Mouse (Mus musculus) MEL (cell line): ENCODE data around the gene Thap3. TPM values are rescaled to one million over a fixed set of nuclear protein-coding genes. Genes with fewer than 3 reads are reported as not detected.

Experiments used
- DNase-seq: peaks from one replicate; pipeline ENCODE4 v3.0.0; 2011; ENCODE audit warnings: low read depth, low spot score
- H3K27ac ChIP-seq: 2 replicates; pipeline ENCODE4 v1.5.1; 2012; ENCODE audit warnings: low read depth, mild to moderate bottlenecking, control low read depth, low read length, moderate library complexity; ENCODE audit not compliant: control insufficient read depth
- H3K27me3 ChIP-seq, 2 experiments: fragments of 150-350 bp in 1 of 2; sonication (generic) in 1 of 2; 2 replicates each; pipeline ENCODE4 v1.6.1; 2012; ENCODE audit warnings: low read length in 2 of 2, mild to moderate bottlenecking in 2 of 2, improper control_type of control experiment in 1 of 2, moderate library complexity in 1 of 2; ENCODE audit not compliant: insufficient read depth in 2 of 2, control insufficient read depth in 1 of 2
- H3K36me3 ChIP-seq, 2 experiments: 2 replicates each; pipeline ENCODE4 v1.6.1; 2012 to 2014; ENCODE audit warnings: low read length in 2 of 2, improper control_type of control experiment in 1 of 2, inconsistent platforms in 1 of 2, mild to moderate bottlenecking in 1 of 2; ENCODE audit not compliant: insufficient read depth in 2 of 2, control insufficient read depth in 1 of 2
- H3K4me1 ChIP-seq, 2 experiments: fragments of 150-350 bp in 1 of 2; sonication (generic) in 1 of 2; 2 replicates each; pipeline ENCODE4 v1.6.1; 2012; ENCODE audit warnings: low read length in 2 of 2, improper control_type of control experiment in 1 of 2, mild to moderate bottlenecking in 1 of 2; ENCODE audit not compliant: insufficient read depth in 2 of 2, control insufficient read depth in 1 of 2
- H3K4me3 ChIP-seq, 2 experiments: fragments of 150-350 bp in 1 of 2; sonication (generic) in 1 of 2; 2 replicates each; pipeline ENCODE4 v1.5.1; 2012; ENCODE audit warnings: low read depth in 2 of 2, low read length in 2 of 2, mild to moderate bottlenecking in 2 of 2, moderate library complexity in 2 of 2, control low read depth in 1 of 2, improper control_type of control experiment in 1 of 2; ENCODE audit not compliant: control insufficient read depth in 1 of 2, insufficient read depth in 1 of 2
- H3K79me2 ChIP-seq: 2 replicates; pipeline ENCODE4 v1.6.1; 2012; ENCODE audit warnings: mild to moderate bottlenecking, low read length, moderate library complexity; ENCODE audit not compliant: control insufficient read depth, poor library complexity, insufficient read depth
- H3K9ac ChIP-seq: 2 replicates; pipeline ENCODE4 v1.6.1; 2012; ENCODE audit warnings: low read depth, mild to moderate bottlenecking, control low read depth, low read length, moderate library complexity; ENCODE audit not compliant: control insufficient read depth, poor library complexity, severe bottlenecking
- H3K9me3 ChIP-seq: fragments of 150-350 bp; sonication (generic); replicated peaks from 2 replicates; pipeline ENCODE4 v1.6.1; 2012; ENCODE audit warnings: mild to moderate bottlenecking, low read length, improper control_type of control experiment, moderate library complexity; ENCODE audit not compliant: insufficient read depth
- CTCF ChIP-seq, 3 experiments: IDR thresholded peaks in 2 of 3; conservative IDR thresholded peaks in 1 of 3; 2 replicates each; pipeline ENCODE4 v1.5.1; 2011 to 2012; ENCODE audit warnings: low read length in 3 of 3, low read depth in 2 of 3, mild to moderate bottlenecking in 2 of 3, improper control_type of control experiment in 1 of 3, inconsistent platforms in 1 of 3, mixed read lengths in 1 of 3, moderate library complexity in 1 of 3; ENCODE audit not compliant: control insufficient read depth in 1 of 3, insufficient read depth in 1 of 3, poor library complexity in 1 of 3, severe bottlenecking in 1 of 3
- E2F4 ChIP-seq: IDR thresholded peaks from 2 replicates; pipeline ENCODE4 v1.6.1; 2011; ENCODE audit warnings: low read depth, low read length, improper control_type of control experiment, borderline replicate concordance
- EP300 ChIP-seq, 2 experiments: IDR thresholded peaks; 2 replicates each; pipeline ENCODE4 v1.6.1; 2011; ENCODE audit warnings: improper control_type of control experiment in 2 of 2, low read length in 2 of 2, low read depth in 1 of 2, mild to moderate bottlenecking in 1 of 2
- ETS1 ChIP-seq: IDR thresholded peaks from 2 replicates; pipeline ENCODE4 v1.6.1; 2012; ENCODE audit warnings: low read depth, mild to moderate bottlenecking, inconsistent platforms, low read length, improper control_type of control experiment, moderate library complexity
- GATA1 ChIP-seq: IDR thresholded peaks from 2 replicates; pipeline ENCODE4 v1.6.1; 2011; ENCODE audit warnings: low read depth, low read length, improper control_type of control experiment
- JUND ChIP-seq: IDR thresholded peaks from 2 replicates; pipeline ENCODE4 v1.6.1; 2011; ENCODE audit warnings: low read depth, mild to moderate bottlenecking, improper control_type of control experiment, low read length
- MAFK ChIP-seq: IDR thresholded peaks from 2 replicates; pipeline ENCODE4 v1.6.1; 2011; ENCODE audit warnings: low read depth, mild to moderate bottlenecking, low read length, improper control_type of control experiment, borderline replicate concordance
- MAX ChIP-seq: IDR thresholded peaks from 2 replicates; pipeline ENCODE4 v1.6.1; 2011; ENCODE audit warnings: low read length, improper control_type of control experiment
- MYB ChIP-seq: IDR thresholded peaks from 2 replicates; pipeline ENCODE4 v1.6.1; 2011; ENCODE audit warnings: mild to moderate bottlenecking, low read depth, low read length, improper control_type of control experiment
- MYC ChIP-seq: IDR thresholded peaks from 2 replicates; pipeline ENCODE4 v1.6.1; 2011; ENCODE audit warnings: low read depth, mild to moderate bottlenecking, low read length, improper control_type of control experiment, moderate library complexity
- NRF1 ChIP-seq: IDR thresholded peaks from 2 replicates; pipeline ENCODE4 v1.6.1; 2014; ENCODE audit warnings: low read depth, mild to moderate bottlenecking, inconsistent platforms, low read length, improper control_type of control experiment, moderate library complexity; ENCODE audit not compliant: poor library complexity, insufficient read depth, severe bottlenecking
- RAD21 ChIP-seq: IDR thresholded peaks from 2 replicates; pipeline ENCODE4 v1.6.1; 2011; ENCODE audit warnings: mild to moderate bottlenecking, low read depth, low read length, improper control_type of control experiment
- RCOR1 ChIP-seq: IDR thresholded peaks from 2 replicates; pipeline ENCODE4 v1.6.1; 2012; ENCODE audit warnings: low read depth, mild to moderate bottlenecking, inconsistent platforms, low read length, improper control_type of control experiment
- SIN3A ChIP-seq: IDR thresholded peaks from 2 replicates; pipeline ENCODE4 v1.6.1; 2012; ENCODE audit warnings: low read length, improper control_type of control experiment, inconsistent platforms
- TCF12 ChIP-seq: IDR thresholded peaks from 2 replicates; pipeline ENCODE4 v1.6.1; 2014; ENCODE audit warnings: low read depth, mild to moderate bottlenecking, inconsistent platforms, low read length, improper control_type of control experiment, moderate library complexity
- USF1 ChIP-seq: IDR thresholded peaks from 2 replicates; pipeline ENCODE4 v1.6.1; 2014; ENCODE audit warnings: low read depth, mild to moderate bottlenecking, inconsistent platforms, low read length, improper control_type of control experiment, moderate library complexity
- USF2 ChIP-seq, 2 experiments: IDR thresholded peaks; 2 replicates each; pipeline ENCODE4 v1.6.1; 2011 to 2012; ENCODE audit warnings: improper control_type of control experiment in 2 of 2, low read length in 2 of 2, borderline replicate concordance in 1 of 2, inconsistent platforms in 1 of 2, low read depth in 1 of 2, mild to moderate bottlenecking in 1 of 2; ENCODE audit not compliant: insufficient read depth in 1 of 2
- ZMIZ1 ChIP-seq: IDR thresholded peaks from 2 replicates; pipeline ENCODE4 v1.6.1; 2012; ENCODE audit warnings: low read depth, mild to moderate bottlenecking, inconsistent platforms, low read length, improper control_type of control experiment, moderate library complexity
- ZNF384 ChIP-seq: IDR thresholded peaks from 2 replicates; pipeline ENCODE4 v1.6.1; 2012; ENCODE audit warnings: low read depth, mild to moderate bottlenecking, inconsistent platforms, low read length, improper control_type of control experiment
- polyA plus RNA-seq, 2 experiments: library from polyadenylated mRNA; stranded (reverse) in 1 of 2; unstranded in 1 of 2; fragments of >175 nt in 1 of 2; fragments of >200 nt in 1 of 2; gene quantifications; 2 replicates each; pipeline versions ENCODE4 v1.2.1 to v1.2.4; 2012; ENCODE audit warnings: low replicate concordance in 2 of 2, low read depth in 1 of 2; ENCODE audit not compliant: insufficient read length in 2 of 2, insufficient read depth in 1 of 2, missing spikeins in 1 of 2
- total RNA-seq: library from RNA; depleted of rRNA; stranded (reverse); fragments of 300-350 nt; gene quantifications from 2 replicates; pipeline ENCODE4 v1.2.3, GENCODE M21; 2012

The Thap3 gene
- total and polyA plus RNA-seq, 3 experiments: 13.7 to 17.2 TPM; not detected in 1

GRCm38 (mm10) chr4:152006812-152007211 is 18.0 kb upstream of the Thap3 start:
- Histone ChIP-seq H3K79me2 (peaks cover 31% of the 10 kb centered on the region), H3K9ac (no peak overlapping the region), H3K27ac (no peak overlapping the region), H3K4me3 (no peak overlapping the region), H3K27me3 (no peaks in the 10 kb centered on the region), H3K36me3 (peaks cover 0 to 5% of the 10 kb centered on the region in 2 experiments; a peak in 1 of 4 replicates), H3K9me3 (no peaks in the 10 kb centered on the region), H3K4me1 (peaks cover 0 to 11% of the 10 kb centered on the region in 2 experiments; a peak in 3 of 4 replicates)
- DNase-seq: no peak
- TF ChIP-seq USF1 (no peak), EP300 (IDR thresholded peaks at IDR 0.05; ENCODE audit: low read depth in 1 of 2, low read length in 2 of 2) (no peak), E2F4 (no peak), ETS1 (no peak), MAFK (no peak), GATA1 (no peak), MYC (no peak)

GRCm38 (mm10) chr4:152006137-152006536 is 17.3 kb upstream of the Thap3 start:
- Histone ChIP-seq H3K9me3 (no peaks in the 10 kb centered on the region), H3K4me1 (peaks cover 0 to 7% of the 10 kb centered on the region in 2 experiments; a peak in 3 of 4 replicates), H3K36me3 (peaks cover 0 to 4% of the 10 kb centered on the region in 2 experiments; a peak in 1 of 4 replicates), H3K27ac (no peak overlapping the region), H3K27me3 (no peaks in the 10 kb centered on the region), H3K79me2 (peaks cover 24% of the 10 kb centered on the region), H3K4me3 (no peak overlapping the region), H3K9ac (no peak overlapping the region)
- DNase-seq: peak; percentile 56
- peak; percentile 20 to 51 (median 50) for TF ChIP-seq CTCF (IDR thresholded peaks at IDR 0.05 in 2 of 3, conservative IDR thresholded peaks at IDR 0.05 in 1 of 3; ENCODE audit: control insufficient read depth in 1 of 3, insufficient read depth in 1 of 3, low read depth in 2 of 3, low read length in 3 of 3, poor library complexity in 1 of 3, severe bottlenecking in 1 of 3)
- peak; percentile 58; the same call in 1 of the 2 replicates for TF ChIP-seq MYC
- no peak for TF ChIP-seq MAX
- TF ChIP-seq RAD21: peak; percentile 18
- no peak for TF ChIP-seq RCOR1
- no peak for TF ChIP-seq ZNF384
- no peak for TF ChIP-seq NRF1

- H3K9ac ChIP-seq: no peak overlapping the region
- H3K27me3 ChIP-seq: no peaks in the 10 kb centered on the region
- DNase-seq: no peak
- peaks cover 5 to 19% of the 10 kb centered on the region in 2 experiments for H3K4me1 ChIP-seq
- no peak for TF ChIP-seq MAFK
- no peak for TF ChIP-seq TCF12
- TF ChIP-seq MYB: no peak
- TF ChIP-seq RAD21: no peak
- TF ChIP-seq USF1: no peak
- TF ChIP-seq JUND: no peak
- no peak for TF ChIP-seq SIN3A
- TF ChIP-seq CTCF (IDR thresholded peaks at IDR 0.05 in 2 of 3, conservative IDR thresholded peaks at IDR 0.05 in 1 of 3; ENCODE audit: control insufficient read depth in 1 of 3, insufficient read depth in 1 of 3, low read depth in 2 of 3, low read length in 3 of 3, poor library complexity in 1 of 3, severe bottlenecking in 1 of 3): no peak
- TF ChIP-seq ZNF384: no peak
- TF ChIP-seq USF2 (IDR thresholded peaks at IDR 0.05; ENCODE audit: borderline replicate concordance in 1 of 2, insufficient read depth in 1 of 2, low read depth in 1 of 2, low read length in 2 of 2): no peak
- no peak for TF ChIP-seq ZMIZ1
- TF ChIP-seq MAX: no peak
- H3K9me3 ChIP-seq: no peaks in the 10 kb centered on the region
- no peaks in the 10 kb centered on the region for H3K79me2 ChIP-seq
- H3K36me3 ChIP-seq: peaks cover 0 to 14% of the 10 kb centered on the region in 2 experiments; a peak in 2 of 4 replicates
- no peak overlapping the region for H3K27ac ChIP-seq
- no peak overlapping the region for H3K4me3 ChIP-seq
These were observed 13.3 kb upstream of the Thap3 start for GRCm38 (mm10) chr4:152002063-152002462.
